Comparison of ENCODE assay signal across 34 mouse cellular contexts in the genomic region with DNA sequence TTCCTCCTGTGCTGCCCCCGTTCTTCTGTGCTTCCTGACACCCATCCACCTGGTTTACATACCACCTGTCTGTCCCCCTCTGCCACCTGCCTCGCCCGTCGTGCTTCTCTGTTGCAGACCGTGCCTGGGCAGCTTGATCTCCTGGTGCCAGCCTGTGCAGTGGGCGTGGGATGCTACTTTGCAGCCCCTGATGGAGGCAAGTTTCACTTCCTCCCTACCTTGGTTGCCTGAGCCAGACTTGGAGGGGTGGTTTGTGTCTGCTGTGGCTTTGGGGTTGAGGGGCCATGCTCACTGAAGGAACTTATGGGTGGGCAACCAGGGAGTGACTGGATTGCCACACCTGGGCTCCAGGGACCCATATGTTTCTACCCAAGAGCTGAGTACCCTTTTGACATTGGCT. TPM values are rescaled to one million over a fixed set of nuclear protein-coding genes. Genes with fewer than 3 reads are reported as not detected.
DNase-seq lines count a peak whose midpoint lies in the region; ATAC-seq and TF ChIP-seq lines count a peak whose summit lies in the region.
"Had no signal": no experiment of that assay in that cellular context is flagged by ENCODE, and none has a peak within 500 bp of the region (broad histone marks: within the 10 kb centered on the region; RNA-seq: fewer than 3 reads in every experiment).

No protein-coding gene starts in this region.

- H3K27me3 ChIP-seq in CH12.LX (replicated peaks): no peaks in the 10 kb centered on the region
- H3K27me3 ChIP-seq: forebrain, embryonic 12.5 days; liver, embryonic 12.5 days; neural tube, embryonic 12.5 days had no signal

- intact Hi-C loops in heart, postnatal 14 days (cut with DNase I): no loop called here
- intact Hi-C loops in left cerebral cortex, postnatal 36 days (cut with DNase I): no loop called here

- TF ChIP-seq EP300 in CH12.LX (IDR thresholded peaks at IDR 0.05; ENCODE audit: low read length): no peak

- peak; percentile 78 for DNase-seq in A20 (ENCODE audit: low read depth, low spot score)
- peak; percentile 29 for DNase-seq in CH12.LX (ENCODE audit: extremely low read depth)
- DNase-seq in spleen, postnatal 36 days (ENCODE audit: low spot score in 2 of 2): peak; percentile 63 to 64
- no peak for DNase-seq in frontal cortex, postnatal 10 days (ENCODE audit: low spot score in 2 of 2)
- no peak for DNase-seq in heart, postnatal 14 days
- no peak for DNase-seq in left cerebral cortex, postnatal 36 days (ENCODE audit: low spot score in 2 of 2)
- DNase-seq: adrenal gland, postnatal 14 days; cerebellum, adult 11-12 months; cerebellum, postnatal 10 days; gastrocnemius, postnatal 14 days; heart, adult 11 months; heart, postnatal 4 days; kidney, adult 9 months; kidney, postnatal 25 days; left cerebral cortex, postnatal 4 days; liver, postnatal 0 days; right cerebral cortex, postnatal 4 days; thymus, adult 2 months had no signal

- H3K4me3 ChIP-seq in CH12.LX (replicated peaks in 1 of 3; ENCODE audit: low read depth in 2 of 3, low read length in 2 of 3, poor library complexity in 1 of 3): no peak overlapping the region
- H3K4me3 ChIP-seq: forebrain, embryonic 12.5 days; heart, embryonic 10.5 days; layer of hippocampus, adult 2 months; liver, embryonic 12.5 days; myocyte; neural tube, embryonic 12.5 days had no signal

- H3K27ac ChIP-seq in CH12.LX (ENCODE audit: insufficient read depth, low read depth): no peak overlapping the region
- H3K27ac ChIP-seq: forebrain, embryonic 12.5 days; heart, embryonic 10.5 days; hindbrain, embryonic 14.5 days; layer of hippocampus, adult 2 months; liver, embryonic 12.5 days; macrophage; neural tube, embryonic 12.5 days had no signal

- dilution Hi-C loops in CH12.LX (cut with MboI; ENCODE audit: extremely low pct_ligation_motif_present, extremely low pct_unique_long_range_greater_than_20kb, low sequenced_read_pairs): no loop called here

- no peak overlapping the region for H3K9ac ChIP-seq in CH12.LX (ENCODE audit: insufficient read depth, low read depth)
- H3K9ac ChIP-seq: forebrain, embryonic 12.5 days; hindbrain, embryonic 14.5 days; liver, embryonic 12.5 days; liver, postnatal 0 days; neural tube, embryonic 12.5 days had no signal

- no peak for TF ChIP-seq POLR2A in CH12.LX (IDR thresholded peaks at IDR 0.05; ENCODE audit: low read depth, low read length)

- no peak overlapping the region for H3K4me2 ChIP-seq in CH12.LX (ENCODE audit: insufficient read depth, low read depth, poor library complexity, severe bottlenecking)
- H3K4me2 ChIP-seq: forebrain, embryonic 12.5 days; hindbrain, embryonic 14.5 days; liver, embryonic 12.5 days; midbrain, embryonic 11.5 days; neural tube, embryonic 12.5 days had no signal

- peaks cover 0 to 4% of the 10 kb centered on the region in 2 experiments for H3K36me3 ChIP-seq in CH12.LX (replicated peaks in 1 of 2; ENCODE audit: control insufficient read depth in 1 of 2, insufficient read depth in 1 of 2, low read length in 1 of 2)
- H3K36me3 ChIP-seq: liver, embryonic 12.5 days had no signal

- peaks cover 5 to 21% of the 10 kb centered on the region in 2 experiments for H3K4me1 ChIP-seq in CH12.LX (ENCODE audit: control insufficient read depth in 1 of 2, insufficient read depth in 2 of 2)
- H3K4me1 ChIP-seq: forebrain, embryonic 12.5 days; heart, embryonic 10.5 days; liver, embryonic 12.5 days; neural tube, embryonic 12.5 days had no signal

- H3K9me3 ChIP-seq in CH12.LX (replicated peaks; ENCODE audit: low read length): no peaks in the 10 kb centered on the region
- H3K9me3 ChIP-seq: forebrain, embryonic 12.5 days; heart, embryonic 10.5 days; liver, embryonic 12.5 days; neural tube, embryonic 12.5 days had no signal

- ATAC-seq in megakaryocyte, adult 5-6 weeks (ENCODE audit: poor library complexity, severe bottlenecking): peak; percentile 85
- ATAC-seq: intestine, postnatal 0 days; liver, embryonic 12.5 days; liver, postnatal 0 days had no signal

- no peaks in the 10 kb centered on the region for H3K79me2 ChIP-seq in CH12.LX (replicated peaks; ENCODE audit: control insufficient read depth, extremely low read depth, insufficient read depth, poor library complexity, severe bottlenecking)

- TF ChIP-seq RAD21 in CH12.LX (IDR thresholded peaks at IDR 0.05; ENCODE audit: low read depth, low read length): no peak

- in situ Hi-C loops in CH12.LX (cut with MboI; ENCODE audit: low pct_ligation_motif_present, low pct_unique_long_range_greater_than_20kb, low sequenced_read_pairs): no loop called here

- no peak for TF ChIP-seq CTCF in CH12.LX (conservative IDR thresholded peaks at IDR 0.05 in 1 of 2, IDR thresholded peaks at IDR 0.05 in 1 of 2; ENCODE audit: low read depth in 2 of 2, low read length in 2 of 2)

TF ChIP-seq in CH12.LX, 34 proteins besides CTCF, POLR2A, EP300 and RAD21:
- TF ChIP-seq IRF4 (IDR thresholded peaks at IDR 0.05; ENCODE audit: low read depth, low read length) (peak; percentile 61; the same call in 1 of the 2 replicates), USF2 (conservative IDR thresholded peaks at IDR 0.05; ENCODE audit: low read depth, low read length) (no peak)

RNA-seq across cellular contexts. Expression of a gene that starts 6.8 kb away (rescaled TPM):
- 0.04 TPM in 2 replicates for total RNA-seq in CH12.LX (2012; rRNA removed)
- 0.08 and 0.18 TPM in 2 replicates for total RNA-seq in CH12.LX (2014; rRNA removed)
- 0.26 and 0.50 TPM in 2 replicates for polyA plus RNA-seq in CH12.LX (2012; ENCODE audit: insufficient read length, low read depth)
- 1.5 TPM in 1 of 2 replicates, not detected in the other for total RNA-seq in megakaryocyte, adult 5-6 weeks (2015)
- total RNA-seq in megakaryocyte, adult 5-6 weeks (2017): not detected in 2 replicates
- total RNA-seq in heart, postnatal 14 days (2021): 1 to 10 TPM; 1.4 to 3.7 TPM
- 1 to 10 TPM; 2.4 to 6.2 TPM for total RNA-seq in left cerebral cortex, postnatal 36 days (2021)
- total RNA-seq: adrenal gland, postnatal 14 days had no signal
- polyA plus RNA-seq: liver, embryonic 12.5 days; liver, postnatal 0 days had no signal

RNA-seq across cellular contexts. Expression of a gene that starts 28.5 kb away (rescaled TPM):
- total RNA-seq in CH12.LX (2012; rRNA removed) (22.6 and 24.7 TPM in 2 replicates), CH12.LX (2014; rRNA removed) (42.8 and 47.8 TPM in 2 replicates)
- 29.0 and 31.6 TPM in 2 replicates for polyA plus RNA-seq in CH12.LX (2012; ENCODE audit: insufficient read length, low read depth)
- 62.1 and 65.9 TPM in 2 replicates for total RNA-seq in megakaryocyte, adult 5-6 weeks (2015)
- 49.2 and 53.5 TPM in 2 replicates for total RNA-seq in megakaryocyte, adult 5-6 weeks (2017)
- total RNA-seq in heart, postnatal 14 days (2021): 10 to 100 TPM; 16.5 to 17.4 TPM
- total RNA-seq in left cerebral cortex, postnatal 36 days (2021): 10 to 100 TPM; 19.3 to 30.2 TPM

RNA-seq across cellular contexts. Expression of a gene that starts 31.1 kb away (rescaled TPM):
- total RNA-seq in CH12.LX (2012; rRNA removed) (0.04 TPM in 1 of 2 replicates, not detected in the other), CH12.LX (2014; rRNA removed) (0.05 TPM in 2 replicates)
- 0.09 TPM in 1 of 2 replicates, not detected in the other for polyA plus RNA-seq in CH12.LX (2012; ENCODE audit: insufficient read length, low read depth)
- not detected in 2 replicates for total RNA-seq in megakaryocyte, adult 5-6 weeks (2015)
- total RNA-seq in megakaryocyte, adult 5-6 weeks (2017): not detected in 2 replicates
- 1 to 10 TPM; 1.1 to 1.2 TPM for total RNA-seq in heart, postnatal 14 days (2021)
- total RNA-seq in left cerebral cortex, postnatal 36 days (2021): 100 to 1,000 TPM; 112 to 133 TPM
- total RNA-seq: MEL had no signal
- polyA plus RNA-seq: liver, embryonic 12.5 days; liver, postnatal 0 days; macrophage had no signal

RNA-seq across cellular contexts. Expression of a gene that starts 31.6 kb away (rescaled TPM):
- total RNA-seq in CH12.LX (2012; rRNA removed): not detected in 2 replicates
- not detected in 2 replicates for total RNA-seq in CH12.LX (2014; rRNA removed)
- 0.20 TPM in 1 of 2 replicates, not detected in the other for polyA plus RNA-seq in CH12.LX (2012; ENCODE audit: insufficient read length, low read depth)
- total RNA-seq in megakaryocyte, adult 5-6 weeks (2015): not detected in 2 replicates
- total RNA-seq in megakaryocyte, adult 5-6 weeks (2017): not detected in 2 replicates
- total RNA-seq in heart, postnatal 14 days (2021): not detected
- not detected for total RNA-seq in left cerebral cortex, postnatal 36 days (2021)
- total RNA-seq: gastrocnemius, postnatal 14 days; layer of hippocampus, adult 2 months; layer of hippocampus, postnatal 14 days; left cerebral cortex, adult 8-10 months; left cerebral cortex, postnatal 4 days; MEL; midbrain, postnatal 0 days had no signal
- polyA plus RNA-seq: cortical plate, adult 2 months; hindbrain, embryonic 14.5 days; liver, embryonic 12.5 days; liver, postnatal 0 days; macrophage; myocyte had no signal

RNA-seq across cellular contexts. Expression of a gene that starts 47.6 kb away (rescaled TPM):
- 0.71 and 0.85 TPM in 2 replicates for total RNA-seq in CH12.LX (2012; rRNA removed)
- 0.55 and 1.0 TPM in 2 replicates for total RNA-seq in CH12.LX (2014; rRNA removed)
- 0.44 and 0.59 TPM in 2 replicates for polyA plus RNA-seq in CH12.LX (2012; ENCODE audit: insufficient read length, low read depth)
- total RNA-seq in megakaryocyte, adult 5-6 weeks (2015): 15.4 and 18.6 TPM in 2 replicates
- 6.7 and 9.4 TPM in 2 replicates for total RNA-seq in megakaryocyte, adult 5-6 weeks (2017)
- 10 to 100 TPM; 47.1 to 50.2 TPM for total RNA-seq in heart, postnatal 14 days (2021)
- total RNA-seq in left cerebral cortex, postnatal 36 days (2021): 10 to 100 TPM; 11.3 to 11.6 TPM

Comparison
In these comparisons a context has a peak if more than half of its experiments do, and no peak if none do; other contexts are left out.
1. DNase-seq: peak in A20 (single experiment), CH12.LX (single experiment) and spleen, postnatal 36 days (2 of 2); none in frontal cortex, postnatal 10 days (0 of 2), heart, postnatal 14 days (0 of 2) and left cerebral cortex, postnatal 36 days (0 of 2).
2. RNA of a gene that starts 31.1 kb away (total RNA-seq): 112 to 133 TPM in left cerebral cortex, postnatal 36 days; 1.1 to 1.2 TPM in heart, postnatal 14 days, 0.04 to 0.05 TPM in CH12.LX and not detected in megakaryocyte, adult 5-6 weeks; every median in the first group is over 10 times any median in the second.